Mouse (Mus musculus): Measurements from ENCODE around the gene Mmp10.

DNA sequence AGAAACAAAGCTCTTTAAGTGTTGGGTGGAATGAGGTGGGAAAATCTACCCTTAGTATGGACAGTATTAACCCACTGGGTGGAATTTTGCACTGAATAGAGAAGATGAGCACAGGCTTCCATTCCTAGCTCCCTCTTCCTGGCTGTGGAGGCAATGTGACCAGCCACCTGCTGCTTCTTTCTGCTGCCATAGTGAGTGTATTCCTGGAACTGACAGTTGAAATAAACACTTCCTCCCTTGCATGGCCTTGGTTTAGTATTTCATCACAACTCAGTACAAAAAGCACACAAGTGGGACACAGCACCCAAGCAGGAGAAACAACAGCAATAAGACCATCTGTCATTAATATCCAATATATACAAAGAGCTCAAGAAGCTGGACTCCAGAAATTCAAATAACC is 49.8 kb downstream of the Mmp10 start:
- TF ChIP-seq CTCF (IDR thresholded peaks at IDR 0.05) (no peak), EP300 (IDR thresholded peaks at IDR 0.05) (no peak)

Data from lung, postnatal 0 days (tissue).